Mouse (Mus musculus): ENCODE measurements around the gene Rsu1.

DNA sequence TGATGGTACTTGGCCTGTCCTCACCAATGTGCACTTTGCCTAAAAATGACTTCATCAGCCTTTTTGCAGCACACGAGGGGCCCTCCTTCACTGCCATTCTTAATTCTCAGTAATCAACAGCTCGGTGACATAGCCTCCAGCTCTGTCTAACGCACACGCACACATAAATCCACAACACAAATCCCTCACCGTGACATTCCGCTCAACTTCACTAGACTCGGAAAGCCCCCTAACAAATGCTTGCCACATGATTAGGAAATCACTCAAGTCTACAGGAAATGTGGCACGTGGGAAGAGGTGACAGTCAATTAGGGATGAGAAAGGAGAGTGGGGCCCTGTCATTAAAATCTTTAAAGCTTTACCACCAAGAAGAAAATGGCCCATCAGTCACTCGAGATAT lies 30.5 kb downstream of the Rsu1 start:
- TF ChIP-seq POLR2A (IDR thresholded peaks at IDR 0.05; ENCODE audit: low read depth, low read length) (no peak), CTCF (conservative IDR thresholded peaks at IDR 0.05; ENCODE audit: insufficient read depth, insufficient read length, low read depth, low read length) (no peak)
